Mouse (Mus musculus) CH12.LX (cell line): ENCODE data around the gene Efhd2. TPM values are rescaled to one million over a fixed set of nuclear protein-coding genes. Genes with fewer than 3 reads are reported as not detected.

Source experiments
- DNase-seq: peaks from one replicate; pipeline ENCODE4 v3.0.0-alpha.2; 2013; ENCODE audit errors: extremely low read depth
- H3K27ac ChIP-seq: 2 replicates; pipeline ENCODE4 v1.5.1; 2012; ENCODE audit warnings: low read depth, mild to moderate bottlenecking, control low read depth, moderate library complexity; ENCODE audit not compliant: insufficient read depth
- H3K27me3 ChIP-seq: replicated peaks from 2 replicates; pipeline ENCODE3; 2012; ENCODE audit warnings: inconsistent platforms
- H3K36me3 ChIP-seq, 2 experiments: replicated peaks in 1 of 2; 2 replicates each; pipeline versions ENCODE3 to v1.6.1; 2012; ENCODE audit warnings: inconsistent platforms in 1 of 2, low read length in 1 of 2, mild to moderate bottlenecking in 1 of 2, mixed read lengths in 1 of 2, moderate library complexity in 1 of 2; ENCODE audit not compliant: control insufficient read depth in 1 of 2, insufficient read depth in 1 of 2
- H3K4me1 ChIP-seq, 2 experiments: 2 replicates each; pipeline ENCODE4 v1.6.1; 2012; ENCODE audit warnings: inconsistent platforms in 1 of 2, moderate library complexity in 1 of 2; ENCODE audit not compliant: insufficient read depth in 2 of 2, control insufficient read depth in 1 of 2
- H3K4me2 ChIP-seq: 2 replicates; pipeline ENCODE4 v1.6.1; 2012; ENCODE audit warnings: low read depth, mild to moderate bottlenecking, control low read depth; ENCODE audit not compliant: poor library complexity, insufficient read depth, severe bottlenecking
- H3K4me3 ChIP-seq, 3 experiments: fragments of 150-350 bp in 1 of 3; sonication (generic) in 1 of 3; replicated peaks in 1 of 3; 2 replicates each; pipeline versions ENCODE3 to v1.5.1; 2011 to 2012; ENCODE audit warnings: low read depth in 2 of 3, low read length in 2 of 3, mild to moderate bottlenecking in 2 of 3, moderate library complexity in 2 of 3, control low read depth in 1 of 3, improper control_type of control experiment in 1 of 3, inconsistent platforms in 1 of 3, mixed read lengths in 1 of 3; ENCODE audit not compliant: poor library complexity in 1 of 3
- H3K79me2 ChIP-seq: replicated peaks from 2 replicates; pipeline ENCODE4 v1.6.1; 2012; ENCODE audit warnings: mild to moderate bottlenecking, moderate library complexity; ENCODE audit not compliant: control insufficient read depth, poor library complexity, insufficient read depth, severe bottlenecking; ENCODE audit errors: extremely low read depth
- H3K9ac ChIP-seq: 2 replicates; pipeline ENCODE4 v1.6.1; 2012; ENCODE audit warnings: low read depth, mild to moderate bottlenecking, control low read depth, moderate library complexity; ENCODE audit not compliant: insufficient read depth
- H3K9me3 ChIP-seq: replicated peaks from 2 replicates; pipeline ENCODE3; 2012; ENCODE audit warnings: low read length, inconsistent platforms, mixed read lengths
- BHLHE40 ChIP-seq: IDR thresholded peaks from 2 replicates; pipeline ENCODE4 v1.6.1; 2011; ENCODE audit warnings: mild to moderate bottlenecking, low read depth, low read length, improper control_type of control experiment
- E2F4 ChIP-seq: IDR thresholded peaks from 2 replicates; pipeline ENCODE4 v1.6.1; 2011; ENCODE audit warnings: low read depth, low read length, improper control_type of control experiment; ENCODE audit not compliant: insufficient replicate concordance
- GABPA ChIP-seq: IDR thresholded peaks from 2 replicates; pipeline ENCODE4 v1.6.1; 2012; ENCODE audit warnings: low read depth, low read length, improper control_type of control experiment, inconsistent platforms; ENCODE audit not compliant: insufficient replicate concordance
- IRF4 ChIP-seq: IDR thresholded peaks from 2 replicates; pipeline ENCODE4 v1.6.1; 2014; ENCODE audit warnings: low read depth, mild to moderate bottlenecking, inconsistent platforms, low read length, improper control_type of control experiment
- JUN ChIP-seq: IDR thresholded peaks from 2 replicates; pipeline ENCODE4 v1.6.1; 2011; ENCODE audit warnings: low read depth, mild to moderate bottlenecking, low read length, improper control_type of control experiment, moderate library complexity; ENCODE audit not compliant: insufficient read depth
- MAX ChIP-seq: IDR thresholded peaks from 2 replicates; pipeline ENCODE4 v1.6.1; 2011; ENCODE audit warnings: low read length, improper control_type of control experiment
- MEF2A ChIP-seq: IDR thresholded peaks from 2 replicates; pipeline ENCODE4 v1.6.1; 2014; ENCODE audit warnings: low read depth, mild to moderate bottlenecking, inconsistent platforms, low read length, improper control_type of control experiment, borderline replicate concordance
- MXI1 ChIP-seq: IDR thresholded peaks from 2 replicates; pipeline ENCODE4 v1.6.1; 2011; ENCODE audit warnings: mild to moderate bottlenecking, low read depth, low read length, improper control_type of control experiment
- MYC ChIP-seq: IDR thresholded peaks from 2 replicates; pipeline ENCODE4 v1.6.1; 2011; ENCODE audit warnings: low read depth, mild to moderate bottlenecking, improper control_type of control experiment, low read length
- NELFE ChIP-seq: IDR thresholded peaks from 2 replicates; pipeline ENCODE4 v1.6.1; 2011; ENCODE audit warnings: low read depth, low read length, improper control_type of control experiment
- PAX5 ChIP-seq: IDR thresholded peaks from 2 replicates; pipeline ENCODE4 v1.6.1; 2012; ENCODE audit warnings: low read length, inconsistent platforms, mixed read lengths
- POLR2A ChIP-seq: IDR thresholded peaks from 2 replicates; pipeline ENCODE4 v1.6.1; 2011; ENCODE audit warnings: low read depth, mild to moderate bottlenecking, improper control_type of control experiment, low read length
- POLR2AphosphoS2 ChIP-seq: IDR thresholded peaks from 2 replicates; pipeline ENCODE4 v1.6.1; 2011; ENCODE audit warnings: low read depth, low read length, improper control_type of control experiment
- TCF12 ChIP-seq: IDR thresholded peaks from 2 replicates; pipeline ENCODE4 v1.6.1; 2014; ENCODE audit warnings: low read depth, mild to moderate bottlenecking, inconsistent platforms, low read length, improper control_type of control experiment
- UBTF ChIP-seq: IDR thresholded peaks from 2 replicates; pipeline ENCODE4 v1.6.1; 2012; ENCODE audit warnings: low read depth, mild to moderate bottlenecking, inconsistent platforms, low read length, improper control_type of control experiment, moderate library complexity
- USF1 ChIP-seq: IDR thresholded peaks from 2 replicates; pipeline ENCODE4 v1.6.1; 2014; ENCODE audit warnings: low read depth, mild to moderate bottlenecking, inconsistent platforms, low read length, improper control_type of control experiment
- ZMIZ1 ChIP-seq: IDR thresholded peaks from 2 replicates; pipeline ENCODE4 v1.6.1; 2012; ENCODE audit warnings: low read depth, mild to moderate bottlenecking, inconsistent platforms, low read length, improper control_type of control experiment
- dilution Hi-C: fragments of 300-500 bp; cut with MboI; formaldehyde crosslinking; loops from 2 replicates; pipeline ENCODE4 v1.14.3; 2020; ENCODE audit warnings: low sequenced_read_pairs; ENCODE audit not compliant: extremely low pct_unique_long_range_greater_than_20kb, extremely low pct_ligation_motif_present
- in situ Hi-C: fragments of 300-500 bp; cut with MboI; formaldehyde crosslinking; loops from 3 replicates; pipeline ENCODE4 v1.14.3; 2019; ENCODE audit warnings: low sequenced_read_pairs, low pct_ligation_motif_present, low pct_unique_long_range_greater_than_20kb, mixed read lengths
- polyA plus RNA-seq: library from polyadenylated mRNA; unstranded; fragments of >175 nt; gene quantifications from 2 replicates; pipeline ENCODE4 v1.2.1, GENCODE M21; 2012; ENCODE audit warnings: low read depth; ENCODE audit not compliant: insufficient read length
- total RNA-seq, 2 experiments: library from RNA; depleted of rRNA; stranded (reverse); fragments of 300-350 nt in 1 of 2; fragments of >200 nt in 1 of 2; gene quantifications; 2 replicates each; pipeline ENCODE4 v1.2.3; 2012 to 2014

Gene Efhd2
- total and polyA plus RNA-seq, 3 experiments: 43.8 to 143 (median 44.1) TPM

GRCm38 (mm10) chr4:141828177-141828576 is 46.5 kb downstream of the Efhd2 start:
- in situ Hi-C loops: no loop called here
- H3K4me3 ChIP-seq: no peak overlapping the region
- no peaks in the 10 kb centered on the region for H3K79me2 ChIP-seq
- no peak overlapping the region for H3K4me2 ChIP-seq
- H3K27ac ChIP-seq: no peak overlapping the region
- H3K36me3 ChIP-seq: no peaks in the 10 kb centered on the region
- H3K9me3 ChIP-seq: no peaks in the 10 kb centered on the region
- dilution Hi-C loops: no loop called here
- no peak overlapping the region for H3K9ac ChIP-seq
- no peaks in the 10 kb centered on the region for H3K27me3 ChIP-seq
- peaks cover 0 to 8% of the 10 kb centered on the region in 2 experiments; a peak in 2 of 4 replicates for H3K4me1 ChIP-seq
- TF ChIP-seq TCF12: 0 out of 2 replicates have a peak, but pooled peaks have one; percentile 19
- TF ChIP-seq E2F4: no peak
- no peak for TF ChIP-seq ZMIZ1
- DNase-seq: no peak

GRCm38 (mm10) chr4:141827401-141827800 is 47.3 kb downstream of the Efhd2 start:
- DNase-seq: no peak
- H3K4me1 ChIP-seq: peaks cover 0 to 10% of the 10 kb centered on the region in 2 experiments; a peak in 2 of 4 replicates
- no peaks in the 10 kb centered on the region for H3K36me3 ChIP-seq
- H3K9me3 ChIP-seq: no peaks in the 10 kb centered on the region
- H3K27me3 ChIP-seq: no peaks in the 10 kb centered on the region
- no peaks in the 10 kb centered on the region for H3K79me2 ChIP-seq
- H3K4me3 ChIP-seq: no peak overlapping the region
- TF ChIP-seq MXI1: no peak
- no peak for TF ChIP-seq BHLHE40
- no peak for TF ChIP-seq UBTF
- TF ChIP-seq MYC: no peak
- no peak for TF ChIP-seq MAX
- no peak for TF ChIP-seq MEF2A
- TF ChIP-seq IRF4: no peak
- TF ChIP-seq POLR2AphosphoS2: no peak
- TF ChIP-seq USF1: no peak
- TF ChIP-seq JUN: no peak
- TF ChIP-seq, all 38 proteins: peak for 0
- dilution Hi-C loops (no loop called here), in situ Hi-C loops (no loop called here)
- Histone ChIP-seq H3K9ac (no peak overlapping the region), H3K4me2 (no peak overlapping the region), H3K27ac (no peak overlapping the region)

GRCm38 (mm10) chr4:141826060-141826459 is 48.7 kb downstream of the Efhd2 start, which contains the start of gene Cela2a:
Gene Cela2a (minus strand): TSS chr4:141826160.
- peaks cover 0 to 10% of the 10 kb centered on the region in 2 experiments; a peak in 2 of 4 replicates for H3K4me1 ChIP-seq
- H3K9ac ChIP-seq: no peak within 1 kb of the TSS
- no peaks in the 10 kb centered on the region for H3K9me3 ChIP-seq
- H3K4me3 ChIP-seq: no peak within 1 kb of the TSS
- DNase-seq: no peak
- H3K27me3 ChIP-seq: no peaks in the 10 kb centered on the region
- no peak within 1 kb of the TSS for H3K27ac ChIP-seq
- TF ChIP-seq UBTF (no peak), TCF12 (no peak), POLR2A (no peak), PAX5 (no peak), POLR2AphosphoS2 (no peak), GABPA (no peak), NELFE (no peak)
- dilution Hi-C loops: no loop called here
- no peak within 1 kb of the TSS for H3K4me2 ChIP-seq
- H3K79me2 ChIP-seq: no peaks in the 10 kb centered on the region
- in situ Hi-C loops: no loop called here
- no peaks in the 10 kb centered on the region for H3K36me3 ChIP-seq
